Mouse (Mus musculus) CH12.LX (cell line): ENCODE measurements at regions not wholly inside any gene's neighbourhood (a gene's known extent, or its start where the extent isn't known, plus 50 kb on each side); places are given as distances from the start of the nearest gene placed in this dataset.

Experiments used
- CHD1 ChIP-seq: IDR thresholded peaks from 2 replicates; pipeline ENCODE4 v1.6.1; 2012; ENCODE audit warnings: low read depth, low read length, improper control_type of control experiment, inconsistent platforms
- CHD2 ChIP-seq: IDR thresholded peaks from 2 replicates; pipeline ENCODE4 v1.6.1; 2011; ENCODE audit warnings: low read length, improper control_type of control experiment
- CTCF ChIP-seq, 2 experiments: IDR thresholded peaks in 1 of 2; conservative IDR thresholded peaks in 1 of 2; 2 replicates each; pipeline ENCODE4 v1.5.1; 2011 to 2012; ENCODE audit warnings: low read depth in 2 of 2, low read length in 2 of 2, improper control_type of control experiment in 1 of 2, inconsistent platforms in 1 of 2, mild to moderate bottlenecking in 1 of 2, moderate library complexity in 1 of 2
- ETS1 ChIP-seq: conservative IDR thresholded peaks from 2 replicates; pipeline ENCODE4 v1.6.1; 2012; ENCODE audit warnings: low read depth, mild to moderate bottlenecking, inconsistent platforms, low read length, improper control_type of control experiment, moderate library complexity
- GABPA ChIP-seq: IDR thresholded peaks from 2 replicates; pipeline ENCODE4 v1.6.1; 2012; ENCODE audit warnings: low read depth, low read length, improper control_type of control experiment, inconsistent platforms; ENCODE audit not compliant: insufficient replicate concordance
- HCFC1 ChIP-seq: IDR thresholded peaks from 2 replicates; pipeline ENCODE4 v1.6.1; 2012; ENCODE audit warnings: low read depth, mild to moderate bottlenecking, inconsistent platforms, low read length, improper control_type of control experiment
- MAX ChIP-seq: IDR thresholded peaks from 2 replicates; pipeline ENCODE4 v1.6.1; 2011; ENCODE audit warnings: low read length, improper control_type of control experiment
- MAZ ChIP-seq: IDR thresholded peaks from 2 replicates; pipeline ENCODE4 v1.6.1; 2012; ENCODE audit warnings: low read depth, mild to moderate bottlenecking, inconsistent platforms, low read length, improper control_type of control experiment, moderate library complexity
- NELFE ChIP-seq: IDR thresholded peaks from 2 replicates; pipeline ENCODE4 v1.6.1; 2011; ENCODE audit warnings: low read depth, low read length, improper control_type of control experiment
- POLR2A ChIP-seq: IDR thresholded peaks from 2 replicates; pipeline ENCODE4 v1.6.1; 2011; ENCODE audit warnings: low read depth, mild to moderate bottlenecking, improper control_type of control experiment, low read length
- RAD21 ChIP-seq: IDR thresholded peaks from 2 replicates; pipeline ENCODE4 v1.6.1; 2011; ENCODE audit warnings: low read depth, mild to moderate bottlenecking, low read length, improper control_type of control experiment, moderate library complexity
- RCOR1 ChIP-seq: conservative IDR thresholded peaks from 2 replicates; pipeline ENCODE4 v1.6.1; 2012; ENCODE audit warnings: low read depth, mild to moderate bottlenecking, inconsistent platforms, low read length, improper control_type of control experiment
- ZC3H11A ChIP-seq: IDR thresholded peaks from 2 replicates; pipeline ENCODE4 v1.6.1; 2012; ENCODE audit warnings: low read depth, mild to moderate bottlenecking, inconsistent platforms, low read length, improper control_type of control experiment

DNA sequence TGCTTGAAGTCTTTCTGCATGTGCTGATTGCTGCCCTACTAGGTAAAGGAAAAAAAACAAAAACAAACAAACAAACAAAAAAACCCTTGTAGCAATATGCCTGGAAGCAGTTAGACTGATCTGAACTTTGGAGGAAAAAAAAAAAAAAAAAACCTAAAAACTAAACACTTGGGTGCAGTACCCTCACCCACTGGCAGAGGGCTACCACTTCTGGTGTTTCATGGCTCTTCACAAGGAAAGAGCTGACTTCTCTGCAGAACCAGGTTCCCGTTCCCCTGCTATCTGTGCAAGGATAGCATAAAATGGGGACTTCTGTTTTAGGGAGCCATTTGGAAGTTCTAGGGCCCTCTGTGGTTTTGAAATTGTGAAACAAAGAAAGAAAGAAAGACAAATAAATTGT, 52.2 kb upstream of the Otud4 start:
- TF ChIP-seq CTCF (conservative IDR thresholded peaks at IDR 0.05 in 1 of 2, IDR thresholded peaks at IDR 0.05 in 1 of 2; ENCODE audit: low read depth in 2 of 2, low read length in 2 of 2): peak; percentile 50 to 73
- TF ChIP-seq HCFC1: no peak
- no peak for TF ChIP-seq POLR2A
- no peak for TF ChIP-seq GABPA
- TF ChIP-seq RCOR1: no peak
- TF ChIP-seq CHD1: no peak
- no peak for TF ChIP-seq MAX
- peak; percentile 50 for TF ChIP-seq RAD21
- TF ChIP-seq MAZ: no peak
- no peak for TF ChIP-seq CHD2
- no peak for TF ChIP-seq ZC3H11A
- TF ChIP-seq ETS1: no peak
- TF ChIP-seq NELFE: no peak
